ENCODE assay signal across 28 mouse cellular contexts in the genomic region with DNA sequence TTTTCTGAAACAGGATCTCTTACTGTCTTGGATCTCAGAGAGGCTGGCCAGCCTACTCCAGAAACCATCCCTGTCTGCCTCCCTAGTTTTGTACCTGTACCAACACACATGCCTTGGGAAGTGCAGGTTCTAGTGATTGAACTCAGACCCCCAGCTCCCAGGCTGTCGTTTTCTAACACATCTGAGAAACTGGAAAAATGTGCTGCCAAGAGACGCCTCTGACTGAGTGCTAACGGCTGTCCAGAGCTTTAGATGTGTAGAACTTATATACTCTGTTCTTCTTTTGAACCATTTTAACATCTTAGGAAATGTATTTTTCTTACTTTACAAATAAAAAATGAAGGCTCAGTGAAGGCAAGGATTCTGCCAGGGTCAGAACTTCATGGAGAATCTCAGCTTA.
DNase-seq lines count a peak whose midpoint lies in the region; ATAC-seq and TF ChIP-seq lines count a peak whose summit lies in the region.
"Had no signal": no experiment of that assay in that cellular context is flagged by ENCODE, and none has a peak within 500 bp of the region (broad histone marks: within the 10 kb centered on the region; RNA-seq: fewer than 3 reads in every experiment).

No protein-coding gene starts in this region.

- H3K36me3 ChIP-seq in stomach, embryonic 16.5 days (ENCODE audit: control insufficient read depth, insufficient read depth, low read length) = no peaks in the 10 kb centered on the region
- H3K36me3 ChIP-seq in stomach, postnatal 0 days (ENCODE audit: control insufficient read depth, insufficient read depth, low read length) = no peaks in the 10 kb centered on the region
- no peaks in the 10 kb centered on the region for H3K36me3 ChIP-seq in thymus, adult 2 months (ENCODE audit: control insufficient read depth, insufficient read depth, low read length)
- H3K36me3 ChIP-seq: embryonic facial prominence, embryonic 13.5 days; embryonic facial prominence, embryonic 15.5 days; forebrain, embryonic 10.5 days; forebrain, embryonic 12.5 days; G1E had no signal

- no peaks in the 10 kb centered on the region for H3K4me1 ChIP-seq in stomach, embryonic 16.5 days (ENCODE audit: control insufficient read depth, insufficient read depth, low read length)
- no peaks in the 10 kb centered on the region for H3K4me1 ChIP-seq in stomach, postnatal 0 days (replicated peaks; ENCODE audit: control insufficient read depth, insufficient read depth)
- H3K4me1 ChIP-seq in thymus, adult 2 months (replicated peaks; ENCODE audit: control insufficient read depth, insufficient read depth, low read length) = no peaks in the 10 kb centered on the region
- H3K4me1 ChIP-seq: embryonic facial prominence, embryonic 13.5 days; embryonic facial prominence, embryonic 15.5 days; forebrain, embryonic 10.5 days; forebrain, embryonic 12.5 days had no signal

- 62% methylated on average over 3 of the region's 3 CpGs for WGBS in stomach, embryonic 16.5 days
- WGBS in stomach, postnatal 0 days = 65% methylated on average over 3 of the region's 3 CpGs
- 88% methylated on average over 3 of the region's 3 CpGs for WGBS in thymus, adult 2 months

- no peak overlapping the region for H3K9ac ChIP-seq in stomach, embryonic 16.5 days (ENCODE audit: low read length)
- no peak overlapping the region for H3K9ac ChIP-seq in stomach, postnatal 0 days (ENCODE audit: low read length)
- H3K9ac ChIP-seq: embryonic facial prominence, embryonic 13.5 days; embryonic facial prominence, embryonic 15.5 days; forebrain, embryonic 12.5 days had no signal

- ATAC-seq in frontal cortex, adult (ENCODE audit: low TSS enrichment) = peak; percentile 65
- no peak for ATAC-seq in stomach, embryonic 16.5 days (ENCODE audit: insufficient read depth, low FRiP score)
- ATAC-seq in stomach, postnatal 0 days (ENCODE audit: low FRiP score, low TSS enrichment) = no peak
- ATAC-seq: activated CD4-positive, CD25-positive, alpha-beta regulatory T cell, adult 4 months; CD4-positive, CD25-positive, alpha-beta regulatory T cell, adult 4 months; forebrain, embryonic 14.5 days; forebrain, embryonic 16.5 days; Patski had no signal

- H3K27ac ChIP-seq in stomach, embryonic 16.5 days (ENCODE audit: low read length) = peak overlapping the region; percentile 11; the same call in 1 of the 2 replicates
- H3K27ac ChIP-seq in stomach, postnatal 0 days (replicated peaks) = no peak overlapping the region
- H3K27ac ChIP-seq in thymus, adult 2 months (ENCODE audit: control insufficient read depth, insufficient read depth, low read length) = no peak overlapping the region
- H3K27ac ChIP-seq: embryonic facial prominence, embryonic 13.5 days; embryonic facial prominence, embryonic 15.5 days; forebrain, embryonic 10.5 days; forebrain, embryonic 12.5 days had no signal

- H3K4me2 ChIP-seq in stomach, embryonic 16.5 days (ENCODE audit: low read depth, low read length) = no peak overlapping the region
- H3K4me2 ChIP-seq in stomach, postnatal 0 days (replicated peaks; ENCODE audit: low read depth) = no peak overlapping the region
- H3K4me2 ChIP-seq: embryonic facial prominence, embryonic 13.5 days; embryonic facial prominence, embryonic 15.5 days; forebrain, embryonic 12.5 days had no signal

- TF ChIP-seq EP300 in stomach, postnatal 0 days (optimal IDR thresholded peaks at IDR 0.05) = no peak

- no peak for DNase-seq in frontal cortex, postnatal 10 days (ENCODE audit: low spot score in 2 of 2)
- DNase-seq in stomach, postnatal 0 days (ENCODE audit: low spot score) = no peak
- DNase-seq in brain, adult 2 months (ENCODE audit: low read depth, low spot score) = peak; percentile 50
- no peak for DNase-seq in thymus, adult 2 months
- DNase-seq: adrenal gland, adult 8-10 months; adrenal gland, postnatal 14 days; adrenal gland, postnatal 36 days; B cell, adult 2 months; cerebellum, adult 11 months; cerebellum, adult 18-20 months; cerebellum, adult 8-10 months; cerebellum, adult 9-11 months; cerebellum, postnatal 14 days; cerebellum, postnatal 36 days; embryo, embryonic 11 days had no signal

- no peak for TF ChIP-seq CTCF in stomach, postnatal 0 days (IDR thresholded peaks at IDR 0.05; ENCODE audit: low read depth)
- TF ChIP-seq CTCF in thymus, adult 2 months (IDR thresholded peaks at IDR 0.05; ENCODE audit: borderline replicate concordance, control insufficient read depth, extremely low read depth, insufficient read depth, low read length, poor library complexity) = no peak

- no peak for TF ChIP-seq POLR2A in thymus, adult 2 months (IDR thresholded peaks at IDR 0.05; ENCODE audit: control insufficient read depth, extremely low read depth, insufficient read depth, low read length, poor library complexity)

- H3K27me3 ChIP-seq in stomach, embryonic 16.5 days (ENCODE audit: control insufficient read depth, insufficient read depth, low read length) = no peaks in the 10 kb centered on the region
- H3K27me3 ChIP-seq in stomach, postnatal 0 days (ENCODE audit: control insufficient read depth, insufficient read depth, low read length) = no peaks in the 10 kb centered on the region
- H3K27me3 ChIP-seq in thymus, adult 2 months (ENCODE audit: control insufficient read depth, insufficient read depth, low read length) = no peaks in the 10 kb centered on the region
- H3K27me3 ChIP-seq: embryonic facial prominence, embryonic 13.5 days; embryonic facial prominence, embryonic 15.5 days; forebrain, embryonic 12.5 days; Patski had no signal

- no peak overlapping the region for H3K4me3 ChIP-seq in stomach, embryonic 16.5 days (replicated peaks; ENCODE audit: low read length)
- no peak overlapping the region for H3K4me3 ChIP-seq in stomach, postnatal 0 days (ENCODE audit: low read depth, low read length)
- H3K4me3 ChIP-seq in thymus, adult 2 months (ENCODE audit: control insufficient read depth, insufficient read depth, low read length) = no peak overlapping the region
- H3K4me3 ChIP-seq: embryonic facial prominence, embryonic 13.5 days; embryonic facial prominence, embryonic 15.5 days; erythroblast, embryonic 14.5 days; forebrain, embryonic 10.5 days; forebrain, embryonic 12.5 days had no signal

- no peaks in the 10 kb centered on the region for H3K9me3 ChIP-seq in stomach, embryonic 16.5 days (replicated peaks; ENCODE audit: control insufficient read depth, low read length)
- no peaks in the 10 kb centered on the region for H3K9me3 ChIP-seq in stomach, postnatal 0 days (ENCODE audit: control insufficient read depth, low read length)
- H3K9me3 ChIP-seq: embryonic facial prominence, embryonic 13.5 days; embryonic facial prominence, embryonic 15.5 days; forebrain, embryonic 10.5 days; forebrain, embryonic 12.5 days had no signal
